Mouse (Mus musculus) brain, embryonic 14.5 days (tissue): ENCODE data around the gene Khdc3. TPM values are rescaled to one million over a fixed set of nuclear protein-coding genes. Genes with fewer than 3 reads are reported as not detected.
A peak's percentile ranks its signal among the peaks of the same experiment; 100 is the strongest.
"Not testable (repeated sequence)": the region's sequence is repeated elsewhere in the genome, so short reads cannot be mapped to it uniquely, and the experiment has no call there.

Experiments
- DNase-seq: peaks from one replicate; pipeline ENCODE4 v3.0.0-alpha.2; 2011; ENCODE audit warnings: low read depth
- CTCF ChIP-seq: fragments of 200-500 bp; IDR thresholded peaks from 2 replicates; pipeline ENCODE4 v1.5.1; 2012; ENCODE audit warnings: inconsistent platforms, mild to moderate bottlenecking, moderate library complexity, borderline replicate concordance; ENCODE audit not compliant: insufficient read depth, insufficient read length; ENCODE audit errors: extremely low read depth
- POLR2A ChIP-seq: fragments of 200-500 bp; IDR thresholded peaks from 2 replicates; pipeline ENCODE4 v1.6.1; 2012; ENCODE audit warnings: mild to moderate bottlenecking, inconsistent platforms, borderline replicate concordance; ENCODE audit not compliant: poor library complexity, insufficient read depth, insufficient read length, severe bottlenecking; ENCODE audit errors: extremely low read depth
- polyA plus RNA-seq: library from polyadenylated mRNA; depleted of rRNA; stranded (reverse); fragments of >200 nt; gene quantifications from 2 replicates; pipeline ENCODE4 v1.2.3, GENCODE M21; 2012; rRNA removed

The Khdc3 gene
- polyA plus RNA-seq, result 0.09 TPM in 1 of 2 replicates, not detected in the other

GRCm38 (mm10) chr9:73101536-73101935 lies at the start of gene Khdc3:
Gene Khdc3 (plus strand): TSS chr9:73101836.
- TF ChIP-seq CTCF, result no peak
- TF ChIP-seq POLR2A, result no peak
- DNase-seq, result no peak

- TF ChIP-seq CTCF (no peak), POLR2A (no peak)
- no peak for DNase-seq
These were observed 46.2 kb upstream of the Khdc3 start for GRCm38 (mm10) chr9:73055441-73055911.

- no peak for DNase-seq
- TF ChIP-seq POLR2A (no peak), CTCF (no peak)
These were observed 42.4 kb upstream of the Khdc3 start for GRCm38 (mm10) chr9:73059224-73059623.

GRCm38 (mm10) chr9:73063621-73064290 lies 37.9 kb upstream of the Khdc3 start:
- TF ChIP-seq POLR2A (no peak), CTCF (no peak)
- peak; percentile 14 for DNase-seq

GRCm38 (mm10) chr9:73067086-73067485 lies 34.5 kb upstream of the Khdc3 start:
- peak; percentile 64 for DNase-seq
- TF ChIP-seq POLR2A, result no peak
- no peak for TF ChIP-seq CTCF

GRCm38 (mm10) chr9:73068230-73068679 lies 33.4 kb upstream of the Khdc3 start:
- no peak for TF ChIP-seq CTCF
- no peak for TF ChIP-seq POLR2A

GRCm38 (mm10) chr9:73068688-73069087 lies 32.9 kb upstream of the Khdc3 start:
- DNase-seq, result no peak
- TF ChIP-seq POLR2A, result no peak
- no peak for TF ChIP-seq CTCF

More at GRCm38 (mm10) chr9:73068230-73068679, 33.4 kb upstream of the Khdc3 start:
- DNase-seq, result peak; percentile 13

GRCm38 (mm10) chr9:73070971-73071659 lies 30.5 kb upstream of the Khdc3 start:
- TF ChIP-seq POLR2A (no peak), CTCF (0 out of 2 replicates have a peak, but pooled peaks have one; percentile 9)
- DNase-seq, result no peak

- no peak for TF ChIP-seq CTCF
- TF ChIP-seq POLR2A, result no peak
- no peak for DNase-seq
These were observed 29.2 kb upstream of the Khdc3 start for GRCm38 (mm10) chr9:73072426-73072825.

- TF ChIP-seq CTCF (no peak), POLR2A (no peak)
- DNase-seq, result no peak
These were observed 28.5 kb upstream of the Khdc3 start for GRCm38 (mm10) chr9:73073169-73073568.

GRCm38 (mm10) chr9:73079349-73079748 lies 22.3 kb upstream of the Khdc3 start:
- not testable (repeated sequence) for DNase-seq
